Mouse (Mus musculus) embryonic facial prominence, embryonic 10.5 days (tissue): ENCODE data around the gene Olfr623. TPM values are rescaled to one million over a fixed set of nuclear protein-coding genes. Genes with fewer than 3 reads are reported as not detected.

Experiments used
- DNase-seq: peaks from one replicate; pipeline ENCODE4 v3.0.0-alpha.2; 2017; ENCODE audit warnings: low spot score
- H3K27ac ChIP-seq: fragments of 300-500 bp; sonication (generic); replicated peaks from 2 replicates; pipeline ENCODE4 v1.5.1; 2016; ENCODE audit warnings: mild to moderate bottlenecking
- H3K27me3 ChIP-seq: fragments of 300-500 bp; sonication (generic); replicated peaks from 2 replicates; pipeline ENCODE4 v1.6.1; 2016; ENCODE audit warnings: low read depth, mild to moderate bottlenecking; ENCODE audit not compliant: poor library complexity, severe bottlenecking
- H3K36me3 ChIP-seq: fragments of 300-500 bp; sonication (generic); replicated peaks from 2 replicates; pipeline ENCODE4 v1.6.1; 2016; ENCODE audit warnings: mild to moderate bottlenecking, moderate library complexity
- H3K4me1 ChIP-seq: fragments of 300-500 bp; sonication (generic); 2 replicates; pipeline ENCODE4 v1.6.1; 2016
- H3K4me3 ChIP-seq: fragments of 300-500 bp; sonication (generic); 2 replicates; pipeline ENCODE4 v1.5.1; 2016; ENCODE audit warnings: mild to moderate bottlenecking, moderate library complexity
- H3K9me3 ChIP-seq: fragments of 300-500 bp; sonication (generic); 2 replicates; pipeline ENCODE4 v1.6.1; 2016; ENCODE audit warnings: mild to moderate bottlenecking
- WGBS: fragments of 180-500 bp; shearing (Covaris S2); methylation state at CpG from one replicate; pipeline ENCODE4 v1.1.7; 2016; 5-methylcytosine and 5-hydroxymethylcytosine counted together
- polyA plus RNA-seq: library from polyadenylated mRNA; unstranded; fragments of >200 nt; fragmentation: Nextera tagmentation; extraction: Ambion mirVana; gene quantifications from 2 replicates; pipeline ENCODE4 v1.2.1, GENCODE M21; 2016

The Olfr623 gene
- not detected in 2 replicates for polyA plus RNA-seq

GRCm38 (mm10) chr7:103663598-103663997 lies at the start of gene Olfr623:
Olfr623 (minus strand) TSS chr7:103663698.
- H3K4me1 ChIP-seq, result no peaks in the 10 kb centered on the region
- no peak within 1 kb of the TSS for H3K27ac ChIP-seq
- H3K9me3 ChIP-seq, result no peaks in the 10 kb centered on the region
- H3K4me3 ChIP-seq, result no peak within 1 kb of the TSS
- no peaks in the 10 kb centered on the region for H3K27me3 ChIP-seq
- no peaks in the 10 kb centered on the region for H3K36me3 ChIP-seq
- DNase-seq, result no peak

GRCm38 (mm10) chr7:103712024-103712423 lies 48.5 kb upstream of the Olfr623 start:
- 37% methylated on average over 2 of the region's 2 CpGs for WGBS
- no peak for DNase-seq
- Histone ChIP-seq H3K36me3 (no peaks in the 10 kb centered on the region), H3K9me3 (no peaks in the 10 kb centered on the region), H3K4me1 (no peaks in the 10 kb centered on the region), H3K27me3 (no peaks in the 10 kb centered on the region), H3K27ac (no peak overlapping the region), H3K4me3 (no peak overlapping the region)

GRCm38 (mm10) chr7:103699469-103699868 lies 36.0 kb upstream of the Olfr623 start:
- 94% methylated on average over 4 of the region's 4 CpGs for WGBS

GRCm38 (mm10) chr7:103682420-103682819 lies 18.9 kb upstream of the Olfr623 start, which contains the start of gene Olfr625-ps1:
Olfr625-ps1 (plus strand) TSS chr7:103682720.
- H3K9me3 ChIP-seq, result no peaks in the 10 kb centered on the region
- no peak within 1 kb of the TSS for H3K4me3 ChIP-seq

More at GRCm38 (mm10) chr7:103699469-103699868, 36.0 kb upstream of the Olfr623 start:
- Histone ChIP-seq H3K9me3 (no peaks in the 10 kb centered on the region), H3K4me3 (no peak overlapping the region), H3K4me1 (no peaks in the 10 kb centered on the region), H3K36me3 (no peaks in the 10 kb centered on the region), H3K27me3 (no peaks in the 10 kb centered on the region), H3K27ac (no peak overlapping the region)
- DNase-seq, result no peak

GRCm38 (mm10) chr7:103671091-103671490 lies 7.6 kb upstream of the Olfr623 start, which contains the start of gene Olfr624:
Olfr624 (minus strand) TSS chr7:103671191.
- H3K9me3 ChIP-seq, result no peaks in the 10 kb centered on the region
- no peak for DNase-seq
- WGBS, result 96% methylated on average over 2 of the region's 2 CpGs
- H3K27me3 ChIP-seq, result no peaks in the 10 kb centered on the region
- no peaks in the 10 kb centered on the region for H3K36me3 ChIP-seq
- H3K4me3 ChIP-seq, result no peak within 1 kb of the TSS
- no peak within 1 kb of the TSS for H3K27ac ChIP-seq
- no peaks in the 10 kb centered on the region for H3K4me1 ChIP-seq

More at GRCm38 (mm10) chr7:103682420-103682819, 18.9 kb upstream of the Olfr623 start, which contains the start of gene Olfr625-ps1:
- no peak for DNase-seq
- H3K4me1 ChIP-seq, result no peaks in the 10 kb centered on the region
- no peaks in the 10 kb centered on the region for H3K27me3 ChIP-seq
- H3K36me3 ChIP-seq, result no peaks in the 10 kb centered on the region
- no peak within 1 kb of the TSS for H3K27ac ChIP-seq

- no peak overlapping the region for H3K4me3 ChIP-seq
- no peak for DNase-seq
- H3K27me3 ChIP-seq, result no peaks in the 10 kb centered on the region
- no peaks in the 10 kb centered on the region for H3K4me1 ChIP-seq
- no peaks in the 10 kb centered on the region for H3K9me3 ChIP-seq
- WGBS, result 88% methylated on average over 4 of the region's 4 CpGs
- no peaks in the 10 kb centered on the region for H3K36me3 ChIP-seq
- no peak overlapping the region for H3K27ac ChIP-seq
Observed at GRCm38 (mm10) chr7:103644070-103644469, 19.4 kb downstream of the Olfr623 start.

GRCm38 (mm10) chr7:103642602-103643001 lies 20.9 kb downstream of the Olfr623 start, which contains the start of gene Olfr622:
Olfr622 (minus strand) TSS chr7:103642702.
- H3K4me3 ChIP-seq, result no peak within 1 kb of the TSS
- DNase-seq, result no peak
- no peaks in the 10 kb centered on the region for H3K36me3 ChIP-seq
- WGBS, result 76% methylated on average over 1 of the region's 1 CpGs
- no peaks in the 10 kb centered on the region for H3K9me3 ChIP-seq
- no peaks in the 10 kb centered on the region for H3K4me1 ChIP-seq
- H3K27me3 ChIP-seq, result no peaks in the 10 kb centered on the region
- H3K27ac ChIP-seq, result no peak within 1 kb of the TSS

GRCm38 (mm10) chr7:103636795-103637194 lies 26.7 kb downstream of the Olfr623 start:
- no peak for DNase-seq
- Histone ChIP-seq H3K9me3 (no peaks in the 10 kb centered on the region), H3K4me3 (no peak overlapping the region)

GRCm38 (mm10) chr7:103612434-103612833 lies 51.1 kb downstream of the Olfr623 start, which contains the start of gene Olfr620:
Olfr620 (minus strand) TSS chr7:103612534.
- no peaks in the 10 kb centered on the region for H3K9me3 ChIP-seq
- no peaks in the 10 kb centered on the region for H3K27me3 ChIP-seq
- H3K36me3 ChIP-seq, result no peaks in the 10 kb centered on the region
- H3K27ac ChIP-seq, result no peak within 1 kb of the TSS
- DNase-seq, result no peak
- 69% methylated on average over 2 of the region's 2 CpGs for WGBS
- no peak within 1 kb of the TSS for H3K4me3 ChIP-seq
- H3K4me1 ChIP-seq, result no peaks in the 10 kb centered on the region

More at GRCm38 (mm10) chr7:103636795-103637194, 26.7 kb downstream of the Olfr623 start:
- Histone ChIP-seq H3K27ac (no peak overlapping the region), H3K36me3 (no peaks in the 10 kb centered on the region), H3K27me3 (no peaks in the 10 kb centered on the region), H3K4me1 (no peaks in the 10 kb centered on the region)

Other genes with a start within 250 kb of the Olfr623 start
- not detected in 2 replicates for gene Usp17lc, start 248.6 kb downstream of the Olfr623 start, polyA plus RNA-seq
- not detected in 2 replicates for gene Olfr605, start 218.3 kb downstream of the Olfr623 start, polyA plus RNA-seq
- not detected in 2 replicates for gene Olfr606, start 214.7 kb downstream of the Olfr623 start, polyA plus RNA-seq
- not detected in 2 replicates for gene Olfr607, start 199.5 kb downstream of the Olfr623 start, polyA plus RNA-seq
- gene Olfr608, start 193.8 kb downstream of the Olfr623 start, polyA plus RNA-seq, result not detected in 2 replicates
- not detected in 2 replicates for gene Olfr609, start 165.6 kb downstream of the Olfr623 start, polyA plus RNA-seq
- not detected in 2 replicates for gene Olfr610, start 151.6 kb downstream of the Olfr623 start, polyA plus RNA-seq
- gene Olfr611, start 142.9 kb downstream of the Olfr623 start, polyA plus RNA-seq, result not detected in 2 replicates
- not detected in 2 replicates for gene Olfr612, start 121.0 kb downstream of the Olfr623 start, polyA plus RNA-seq
- not detected in 2 replicates for gene Olfr613, start 115.6 kb downstream of the Olfr623 start, polyA plus RNA-seq
- gene Olfr615, start 107.6 kb downstream of the Olfr623 start, polyA plus RNA-seq, result not detected in 2 replicates
- not detected in 2 replicates for gene Olfr616, start 94.6 kb downstream of the Olfr623 start, polyA plus RNA-seq
- gene Olfr617, start 90.6 kb downstream of the Olfr623 start, polyA plus RNA-seq, result not detected in 2 replicates
- not detected in 2 replicates for gene Olfr618, start 73.6 kb downstream of the Olfr623 start, polyA plus RNA-seq
- gene Olfr619, start 63.1 kb downstream of the Olfr623 start, polyA plus RNA-seq, result not detected in 2 replicates
- gene Olfr620, start 51.2 kb downstream of the Olfr623 start, polyA plus RNA-seq, result not detected in 2 replicates
- gene Olfr622, start 21.0 kb downstream of the Olfr623 start, polyA plus RNA-seq, result not detected in 2 replicates
- 0.04 and 0.05 TPM in 2 replicates for gene Olfr624, start 7.5 kb upstream of the Olfr623 start, polyA plus RNA-seq
- not detected in 2 replicates for gene Olfr625-ps1, start 19.0 kb upstream of the Olfr623 start, polyA plus RNA-seq
- not detected in 2 replicates for gene Olfr243, start 51.0 kb upstream of the Olfr623 start, polyA plus RNA-seq
- gene Olfr628, start 66.7 kb upstream of the Olfr623 start, polyA plus RNA-seq, result not detected in 2 replicates
- gene Olfr629, start 81.2 kb upstream of the Olfr623 start, polyA plus RNA-seq, result not detected in 2 replicates
- gene Olfr630, start 93.6 kb upstream of the Olfr623 start, polyA plus RNA-seq, result not detected in 2 replicates
- not detected in 2 replicates for gene Olfr69, start 107.9 kb upstream of the Olfr623 start, polyA plus RNA-seq
- gene Olfr68, start 116.0 kb upstream of the Olfr623 start, polyA plus RNA-seq, result not detected in 2 replicates
- gene Olfr67, start 128.1 kb upstream of the Olfr623 start, polyA plus RNA-seq, result not detected in 2 replicates
- gene Hbb-bt, start 150.3 kb upstream of the Olfr623 start, polyA plus RNA-seq, result 142 and 287 TPM in 2 replicates
- 53.2 and 94.1 TPM in 2 replicates for gene Hbb-bs, start 164.4 kb upstream of the Olfr623 start, polyA plus RNA-seq
- 0.29 TPM in 1 of 2 replicates, not detected in the other for gene Hbb-bh2, start 176.8 kb upstream of the Olfr623 start, polyA plus RNA-seq
- 2,995 and 3,161 TPM in 2 replicates for gene Hbb-bh1, start 179.5 kb upstream of the Olfr623 start, polyA plus RNA-seq
- 6,247 and 7,270 TPM in 2 replicates for gene Hbb-y, start 189.5 kb upstream of the Olfr623 start, polyA plus RNA-seq
- gene Olfr66, start 222.6 kb upstream of the Olfr623 start, polyA plus RNA-seq, result not detected in 2 replicates
- not detected in 2 replicates for gene Olfr64, start 230.8 kb upstream of the Olfr623 start, polyA plus RNA-seq
- not detected in 2 replicates for gene Olfr65, start 239.8 kb upstream of the Olfr623 start, polyA plus RNA-seq